Mouse (Mus musculus) NIH3T3 (cell line): ENCODE results near the gene Srms.

Experiments used
- DNase-seq: peaks from one replicate; pipeline ENCODE4 v3.0.0-alpha.2; 2012; ENCODE audit warnings: low read depth

The Srms gene

DNA sequence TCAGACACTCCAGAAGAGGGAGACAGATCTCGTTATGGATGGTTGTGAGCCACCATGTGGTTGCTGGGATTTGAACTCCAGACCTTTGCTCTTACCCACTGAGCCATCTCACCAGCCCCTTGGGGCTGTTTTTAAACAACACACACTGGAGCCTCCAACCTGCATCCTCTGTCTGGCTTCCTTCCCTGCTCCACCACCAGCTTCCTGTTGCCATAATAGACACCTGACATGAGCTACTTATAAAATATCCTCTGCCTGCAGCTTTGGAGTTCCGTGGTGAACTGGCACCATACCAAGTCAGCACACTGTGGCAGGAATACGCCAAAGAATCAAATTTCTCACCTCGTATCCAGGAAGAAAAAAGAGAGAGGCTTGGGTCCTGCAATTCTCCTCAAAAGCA is 52.2 kb downstream of the Srms start:
- no peak for DNase-seq

DNA sequence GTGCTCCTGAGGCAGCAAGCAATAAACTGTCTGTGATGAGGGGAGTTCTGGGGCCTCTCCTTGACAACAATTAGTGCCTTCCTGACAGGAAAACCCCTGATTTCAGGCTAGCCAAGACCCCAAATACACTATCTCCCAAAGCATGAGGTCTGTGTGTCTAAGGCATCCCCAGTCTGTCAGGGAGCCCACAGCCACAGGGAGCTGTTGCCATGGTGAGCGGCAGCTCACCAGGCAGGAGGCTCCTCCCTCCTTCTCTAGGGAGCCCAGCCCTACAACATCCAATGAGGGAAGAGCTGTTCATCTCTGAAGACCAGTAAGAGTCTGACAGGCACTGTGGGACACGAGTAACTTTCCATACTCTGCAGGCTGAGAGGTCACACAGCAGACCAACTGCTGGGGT is 53.2 kb downstream of the Srms start:
- DNase-seq, result peak; percentile 30

DNA sequence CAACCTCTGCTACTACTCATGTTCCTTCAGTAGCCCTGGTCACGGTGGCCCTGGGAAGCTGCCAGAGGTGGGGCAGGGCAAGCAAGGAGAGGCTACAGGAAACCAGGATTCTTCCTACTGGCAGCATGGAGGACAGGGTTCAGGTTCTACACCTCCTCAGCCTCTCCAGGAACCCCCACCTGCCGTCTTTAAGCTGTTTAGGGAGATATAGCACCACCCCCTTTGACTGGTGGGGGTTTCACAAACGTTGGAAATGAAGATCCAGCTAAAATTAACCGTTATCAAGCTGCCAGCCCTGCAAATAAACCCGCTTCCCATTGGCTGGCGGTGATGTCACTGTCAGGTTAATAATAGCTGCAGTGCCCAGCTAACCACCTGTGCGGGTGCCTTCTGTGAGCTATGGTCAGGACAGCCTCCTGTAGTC is 53.9 kb downstream of the Srms start:
- DNase-seq, result no peak

DNA sequence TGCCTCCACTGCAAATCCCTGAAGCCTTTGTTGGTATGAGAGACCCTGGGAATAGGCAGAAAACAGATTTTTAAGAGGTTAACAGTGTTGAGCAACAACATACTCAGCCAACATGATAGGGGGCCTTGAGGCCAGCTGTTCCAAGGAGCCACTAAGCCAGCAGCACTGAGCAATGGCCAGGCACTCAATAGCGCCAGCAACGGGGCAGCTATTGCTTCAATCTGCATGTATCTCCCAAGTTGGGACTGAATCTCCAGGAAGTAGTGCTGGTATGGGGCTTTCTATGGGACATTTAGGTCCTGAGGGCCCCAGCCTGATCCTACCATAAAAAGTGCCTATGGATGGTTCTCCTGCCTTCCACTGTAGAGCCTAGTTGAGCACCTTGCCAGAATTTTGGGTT is 54.5 kb downstream of the Srms start:
- DNase-seq, result no peak

DNA sequence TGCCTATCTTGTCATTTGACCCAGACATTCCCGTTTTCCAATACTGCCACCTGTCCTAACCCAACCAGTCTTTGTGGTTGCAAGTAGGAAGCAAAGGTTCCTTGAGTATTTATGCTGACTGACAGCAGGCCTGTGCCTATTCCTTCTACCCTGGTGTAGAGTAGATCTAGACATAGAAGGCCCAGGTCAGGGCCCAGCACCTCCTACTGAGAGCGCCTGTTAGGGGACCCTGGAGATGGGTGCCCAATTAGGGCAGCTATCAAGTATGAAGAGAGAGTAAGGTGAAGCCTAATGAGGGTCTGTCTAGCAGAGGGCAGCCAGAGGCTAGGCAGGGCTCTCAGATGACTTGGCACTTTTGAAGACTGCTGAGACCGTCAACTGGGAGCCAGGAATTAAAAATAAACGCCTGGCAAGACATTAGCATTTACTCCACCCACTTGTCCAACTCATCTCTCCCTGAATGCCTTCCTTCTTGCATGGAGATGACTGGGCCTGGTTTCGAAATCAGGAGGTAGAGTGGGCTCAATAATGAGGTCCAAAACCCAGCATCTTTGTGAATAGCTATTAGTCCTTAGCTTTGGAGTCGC is 55.2 kb downstream of the Srms start:
- DNase-seq, result peak; percentile 33

DNA sequence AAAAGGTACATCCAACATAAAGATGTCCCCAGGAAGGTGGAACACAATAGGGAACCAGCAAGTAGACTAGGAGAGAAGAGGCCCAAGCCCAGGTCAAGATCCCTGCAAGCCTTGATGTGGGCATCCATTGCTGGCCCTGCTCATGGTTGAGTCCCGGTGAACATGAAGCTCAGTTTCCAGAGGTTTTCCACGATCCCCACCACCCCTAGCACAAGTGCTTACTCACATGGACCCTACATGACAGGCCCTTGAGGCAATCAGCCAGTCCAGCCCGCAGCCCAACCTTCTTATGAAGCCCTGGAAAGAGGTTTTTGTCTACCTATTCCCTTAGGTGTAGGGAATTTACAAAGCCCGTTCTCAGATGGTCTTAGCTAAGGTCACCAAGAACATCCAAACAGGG is 55.8 kb downstream of the Srms start:
- no peak for DNase-seq

DNA sequence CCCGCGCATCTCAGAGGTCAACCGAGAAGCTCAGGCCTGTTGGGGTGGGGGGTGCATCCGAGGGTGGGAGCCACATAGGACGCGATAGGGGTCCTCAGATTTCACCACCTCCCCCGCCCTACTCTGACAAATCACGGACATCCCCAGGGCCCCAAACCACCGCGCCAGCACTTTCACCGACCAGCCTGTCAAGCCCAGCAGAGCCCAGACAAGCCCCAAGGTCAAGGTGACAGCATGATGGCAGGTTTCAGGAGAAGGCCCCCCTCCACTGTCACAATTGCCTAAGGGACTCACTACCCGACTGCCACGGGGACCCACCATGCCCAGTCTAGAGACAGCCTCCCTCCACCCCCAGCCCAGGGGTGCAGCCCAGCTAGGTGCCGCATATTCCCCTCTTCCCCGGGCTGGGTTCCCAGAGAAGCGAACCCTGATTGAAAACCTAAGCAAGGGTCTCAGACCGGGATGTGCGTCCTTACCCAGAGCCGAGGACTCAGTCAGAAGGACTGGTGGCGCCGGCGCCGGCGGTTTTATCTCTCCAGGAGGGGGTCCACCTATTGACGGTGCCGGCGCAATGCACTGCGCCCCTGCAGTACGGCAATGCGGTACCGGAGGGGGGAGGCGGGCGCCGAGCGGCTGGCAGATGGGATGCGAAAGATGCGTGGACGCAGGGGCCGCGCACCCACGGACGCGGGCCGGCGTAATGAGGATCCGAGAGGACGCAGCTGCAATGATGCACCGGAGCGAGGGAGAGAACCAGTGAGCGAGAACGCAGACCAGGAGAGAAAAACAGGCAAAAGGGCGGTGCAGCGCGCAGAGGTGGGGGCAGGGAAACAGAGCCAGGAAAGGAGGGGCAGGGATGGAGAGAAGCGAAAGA is 56.5 kb downstream of the Srms start, which contains the start of gene Eef1a2:
Eef1a2 (minus strand) TSS at position 767 of the 874 bp plus-strand sequence.
- no peak for DNase-seq

DNA sequence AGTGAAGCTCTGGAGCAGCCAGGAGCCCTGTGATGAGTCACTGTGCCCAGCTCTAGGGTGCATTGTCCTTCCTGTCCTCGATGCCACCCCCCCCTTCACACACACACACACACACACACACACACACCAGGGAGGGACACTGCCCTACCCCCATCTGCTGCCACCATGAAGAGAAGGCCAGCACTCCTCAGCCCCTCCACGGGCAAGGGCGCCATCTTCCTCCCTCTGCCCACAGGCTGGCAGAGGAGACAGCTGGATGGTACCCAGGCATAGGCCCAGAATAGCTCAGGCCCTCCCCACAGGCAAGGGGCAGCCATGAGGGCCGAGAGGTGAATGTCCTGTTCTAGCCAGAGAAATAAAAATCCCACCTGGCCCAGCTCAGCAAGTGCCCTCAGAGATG is 57.2 kb downstream of the Srms start:
- no peak for DNase-seq
